Mouse (Mus musculus) lung, postnatal 36 days (tissue): Measurements from ENCODE around the gene Urah.

Experiments
- DNase-seq: peaks from one replicate; pipeline ENCODE4 v3.0.0; 2022; ENCODE audit warnings: mixed read lengths

Urah gene

GRCm38 (mm10) chr7:140834968-140835757, at the start of gene Urah:
TSS of gene Urah (plus strand) at chr7:140835018.
- DNase-seq, result peak; percentile 81

- no peak for DNase-seq
Measured at GRCm38 (mm10) chr7:140787406-140788052, 47.3 kb upstream of the Urah start, which contains the start of gene Syce1. TSS of gene Syce1 (minus strand) at chr7:140787852.

GRCm38 (mm10) chr7:140788053-140788435, 46.8 kb upstream of the Urah start:
- DNase-seq, result no peak

GRCm38 (mm10) chr7:140793541-140793940, 41.3 kb upstream of the Urah start:
- DNase-seq, result peak; percentile 4

- DNase-seq, result no peak
Measured at GRCm38 (mm10) chr7:140797619-140798018, 37.2 kb upstream of the Urah start.

GRCm38 (mm10) chr7:140798212-140798611, 36.6 kb upstream of the Urah start:
- no peak for DNase-seq

GRCm38 (mm10) chr7:140802629-140803028, 32.2 kb upstream of the Urah start:
- DNase-seq, result no peak

GRCm38 (mm10) chr7:140805704-140806103, 29.1 kb upstream of the Urah start:
- DNase-seq, result peak; percentile 77

- DNase-seq, result no peak
Measured at GRCm38 (mm10) chr7:140810496-140810895, 24.3 kb upstream of the Urah start.

- no peak for DNase-seq
Measured at GRCm38 (mm10) chr7:140811714-140812113, 23.1 kb upstream of the Urah start.

- DNase-seq, result no peak
Measured at GRCm38 (mm10) chr7:140812850-140813249, 22.0 kb upstream of the Urah start.

- no peak for DNase-seq
Measured at GRCm38 (mm10) chr7:140820173-140820572, 14.6 kb upstream of the Urah start.

- DNase-seq, result no peak
Measured at GRCm38 (mm10) chr7:140821305-140821652, 13.5 kb upstream of the Urah start.

- DNase-seq, result peak; percentile 33
Measured at GRCm38 (mm10) chr7:140821653-140822329, 13.0 kb upstream of the Urah start, which contains the start of gene Zfp941. TSS of gene Zfp941 (minus strand) at chr7:140822178.

- no peak for DNase-seq
Measured at GRCm38 (mm10) chr7:140822731-140823130, 12.1 kb upstream of the Urah start.

- DNase-seq, result peak; percentile 73
Measured at GRCm38 (mm10) chr7:140828171-140828881, 6.5 kb upstream of the Urah start.

GRCm38 (mm10) chr7:140831447-140831846, 3.4 kb upstream of the Urah start:
- DNase-seq, result no peak

- no peak for DNase-seq
Measured at GRCm38 (mm10) chr7:140833341-140833740, 1.5 kb upstream of the Urah start.

GRCm38 (mm10) chr7:140835758-140836087, 905 bp downstream of the Urah start:
- DNase-seq, result no peak

- no peak for DNase-seq
Measured at GRCm38 (mm10) chr7:140836243-140837115, 1.7 kb downstream of the Urah start.

GRCm38 (mm10) chr7:140839556-140839955, 4.7 kb downstream of the Urah start:
- no peak for DNase-seq
